Mouse (Mus musculus) left cerebral cortex, adult 8-10 months (tissue): ENCODE results near the gene Trpv1. TPM values are rescaled to one million over a fixed set of nuclear protein-coding genes. Genes with fewer than 3 reads are reported as not detected.
A peak's percentile ranks its signal among the peaks of the same experiment; 100 is the strongest.

Experiments used
- DNase-seq, 2 experiments: peaks; one replicate each; pipeline ENCODE4 v3.0.0; 2022; ENCODE audit warnings: low spot score in 2 of 2
- total RNA-seq, 4 experiments: library from RNA; stranded (reverse); gene quantifications; 2 replicates each; pipeline ENCODE4 v1.2.4; 2022

Gene Trpv1
- under 1 TPM in 1 of 4 experiments, not detected in 3; 0.16 TPM for total RNA-seq

GRCm38 (mm10) chr11:73233992-73234391 is at the start of gene Trpv1:
Trpv1 (plus strand) TSS chr11:73234292.
- no peak for DNase-seq

GRCm38 (mm10) chr11:73185872-73186615 is 48.0 kb upstream of the Trpv1 start:
- no peak for DNase-seq

GRCm38 (mm10) chr11:73187231-73187630 is 46.9 kb upstream of the Trpv1 start:
- DNase-seq = no peak

GRCm38 (mm10) chr11:73193047-73193446 is 41.0 kb upstream of the Trpv1 start:
- no peak for DNase-seq

GRCm38 (mm10) chr11:73194444-73194843 is 39.6 kb upstream of the Trpv1 start:
- no peak for DNase-seq

GRCm38 (mm10) chr11:73198190-73198589 is 35.9 kb upstream of the Trpv1 start:
- DNase-seq = no peak

GRCm38 (mm10) chr11:73198603-73199229 is 35.4 kb upstream of the Trpv1 start, which contains the start of gene Ctns:
Ctns (minus strand) TSS chr11:73199042.
- DNase-seq = peak in 1 of 2 experiments; percentile 89

- DNase-seq = peak; percentile 93 to 95
Observed at GRCm38 (mm10) chr11:73199230-73199712, 34.8 kb upstream of the Trpv1 start, which contains the start of gene Shpk. Shpk (plus strand) TSS chr11:73199460.

- DNase-seq = no peak
Observed at GRCm38 (mm10) chr11:73199879-73200278, 34.2 kb upstream of the Trpv1 start.

GRCm38 (mm10) chr11:73201021-73201420 is 33.1 kb upstream of the Trpv1 start:
- no peak for DNase-seq

GRCm38 (mm10) chr11:73201597-73201996 is 32.5 kb upstream of the Trpv1 start:
- no peak for DNase-seq

- DNase-seq = no peak
Observed at GRCm38 (mm10) chr11:73203895-73204294, 30.2 kb upstream of the Trpv1 start.

GRCm38 (mm10) chr11:73205194-73205593 is 28.9 kb upstream of the Trpv1 start:
- DNase-seq = no peak

- DNase-seq = no peak
Observed at GRCm38 (mm10) chr11:73207621-73208020, 26.5 kb upstream of the Trpv1 start.

GRCm38 (mm10) chr11:73213956-73214355 is 20.1 kb upstream of the Trpv1 start:
- no peak for DNase-seq

- no peak for DNase-seq
Observed at GRCm38 (mm10) chr11:73219671-73220070, 14.4 kb upstream of the Trpv1 start.

GRCm38 (mm10) chr11:73220651-73221050 is 13.4 kb upstream of the Trpv1 start:
- DNase-seq = no peak

GRCm38 (mm10) chr11:73222846-73223245 is 11.2 kb upstream of the Trpv1 start:
- DNase-seq = no peak

- DNase-seq = no peak
Observed at GRCm38 (mm10) chr11:73223966-73224365, 10.1 kb upstream of the Trpv1 start.

- DNase-seq = no peak
Observed at GRCm38 (mm10) chr11:73225856-73226255, 8.2 kb upstream of the Trpv1 start.

- no peak for DNase-seq
Observed at GRCm38 (mm10) chr11:73228881-73229280, 5.2 kb upstream of the Trpv1 start.

GRCm38 (mm10) chr11:73230081-73230480 is 4.0 kb upstream of the Trpv1 start:
- no peak for DNase-seq

GRCm38 (mm10) chr11:73232513-73232912 is 1.6 kb upstream of the Trpv1 start:
- DNase-seq = no peak
